Mouse (Mus musculus) lung, adult 18-20 months (tissue): ENCODE data around the gene Gcnt2.

Source experiments
- DNase-seq, 2 experiments: peaks; one replicate each; pipeline ENCODE4 v3.0.0; 2022; ENCODE audit warnings: mixed read lengths in 2 of 2

Gene Gcnt2

GRCm38 (mm10) chr13:40859652-40860399 lies at the start of gene Gcnt2:
Gcnt2 (plus strand) TSS chr13:40859754.
- peak; percentile 33 to 59 for DNase-seq

DNA sequence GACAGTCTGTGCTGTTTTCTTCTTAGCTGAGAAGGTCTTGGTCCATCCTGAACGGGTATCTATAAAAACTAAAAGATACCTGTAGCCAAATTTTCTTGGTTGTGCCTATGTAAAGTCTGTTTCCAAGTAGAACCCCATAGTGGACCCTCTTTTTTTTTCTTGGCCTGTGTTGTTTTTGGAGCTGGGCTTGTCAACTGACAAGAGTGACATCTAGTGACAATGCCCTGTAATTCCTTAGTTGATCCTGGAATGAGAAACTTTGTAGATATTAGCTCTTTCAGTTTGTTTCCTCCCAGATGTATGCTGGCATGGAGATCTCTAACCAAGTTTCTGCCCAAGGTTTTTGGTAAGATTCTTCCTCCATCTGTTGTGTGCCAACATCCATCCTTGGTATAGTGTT lies 38.9 kb upstream of the Gcnt2 start:
- no peak for DNase-seq

DNA sequence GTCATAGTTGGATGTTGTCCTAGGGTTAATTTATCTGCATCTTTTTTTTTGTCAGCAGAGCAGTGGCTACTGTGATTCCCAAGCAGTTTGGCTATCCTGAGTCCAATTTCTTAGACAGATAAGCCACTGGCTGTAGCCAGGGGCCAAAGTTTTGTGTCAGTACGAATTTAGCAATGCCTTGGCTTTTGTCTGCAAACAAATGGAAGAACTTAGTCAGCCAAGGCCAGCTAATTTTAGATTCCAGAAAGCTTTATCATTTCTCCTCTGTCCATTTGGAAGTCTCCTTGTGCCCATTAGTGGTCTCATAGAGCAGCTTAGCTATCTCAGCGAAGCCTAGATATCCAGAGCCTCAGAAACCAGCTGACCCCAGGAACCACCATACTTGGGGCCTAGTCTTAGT lies 37.6 kb upstream of the Gcnt2 start:
- no peak for DNase-seq

GRCm38 (mm10) chr13:40841146-40841787 lies 18.3 kb upstream of the Gcnt2 start:
- DNase-seq, result no peak

- no peak for DNase-seq
Measured at GRCm38 (mm10) chr13:40842141-40842540, 17.4 kb upstream of the Gcnt2 start.

DNA sequence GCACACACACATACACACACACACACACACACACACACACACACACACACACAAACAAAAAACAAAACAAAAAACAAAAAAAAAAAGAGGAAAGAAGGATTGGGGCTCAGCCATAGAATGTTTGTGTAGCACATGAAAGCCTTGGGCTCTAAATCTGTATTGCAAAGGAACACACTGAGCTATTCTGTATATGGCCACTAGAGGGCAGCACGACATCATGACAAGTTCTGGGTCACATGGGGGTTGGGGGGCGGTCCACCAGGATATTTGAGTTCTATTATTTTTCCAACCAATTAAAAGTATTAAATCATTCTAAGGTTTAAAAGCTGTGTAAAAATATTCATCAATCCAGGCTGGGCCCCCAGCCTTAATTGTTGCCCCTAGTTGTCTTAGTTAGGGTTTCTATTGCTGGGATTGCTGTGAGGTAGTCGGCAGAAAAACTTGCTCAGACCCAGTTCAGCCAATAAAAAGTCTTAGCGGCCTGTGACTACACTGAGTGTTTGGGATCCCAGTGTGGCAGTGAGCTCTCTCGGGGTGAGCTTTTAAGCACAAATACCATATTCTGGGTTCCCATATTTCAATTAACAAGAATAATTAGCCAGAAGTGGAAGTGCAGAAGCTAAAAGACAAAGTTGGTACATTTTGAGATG lies 16.0 kb upstream of the Gcnt2 start:
- DNase-seq, result peak; percentile 62 to 79

- no peak for DNase-seq
Measured at GRCm38 (mm10) chr13:40844144-40844543, 15.4 kb upstream of the Gcnt2 start.

DNA sequence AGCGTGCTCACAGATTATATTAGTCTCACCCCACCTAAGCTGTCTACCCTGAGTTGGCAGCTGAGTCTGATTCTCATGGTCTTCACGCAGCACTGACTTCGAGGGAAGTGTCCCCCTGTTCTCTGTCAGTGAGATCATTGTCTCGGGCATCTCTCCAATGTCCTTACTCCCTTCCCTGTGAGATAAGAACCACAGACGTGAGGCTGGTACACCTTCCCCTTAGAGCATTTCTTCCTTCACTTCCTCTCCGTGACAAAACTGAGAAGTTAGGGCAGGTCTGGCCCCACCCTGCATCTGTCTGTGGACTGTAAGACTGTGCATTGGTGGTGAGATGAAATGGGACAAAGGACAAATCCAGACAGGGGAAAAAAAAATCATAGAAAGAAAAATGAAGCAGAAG lies 13.6 kb upstream of the Gcnt2 start:
- no peak for DNase-seq

- no peak for DNase-seq
Measured at GRCm38 (mm10) chr13:40846375-40846774, 13.2 kb upstream of the Gcnt2 start.

GRCm38 (mm10) chr13:40847898-40848297 lies 11.7 kb upstream of the Gcnt2 start:
- DNase-seq, result no peak

DNA sequence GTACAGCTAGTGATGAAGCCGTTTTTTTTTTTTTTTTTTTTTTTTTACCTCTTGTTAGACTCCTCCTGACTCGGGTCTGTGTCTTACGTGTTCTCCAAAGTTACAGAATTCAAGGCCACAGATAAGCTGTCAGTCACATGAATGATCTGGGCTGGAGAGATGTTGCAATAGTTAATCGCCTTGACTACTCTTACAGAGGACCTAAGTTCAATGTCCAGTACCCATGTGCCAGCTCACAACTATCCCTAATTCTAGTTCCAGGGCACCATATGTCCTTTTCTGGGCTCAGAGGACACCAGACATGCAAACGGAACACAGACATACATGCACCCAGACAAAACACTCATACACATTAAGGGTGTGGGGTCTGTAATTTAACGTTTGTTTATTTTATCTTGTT lies 8.9 kb upstream of the Gcnt2 start:
- DNase-seq, result no peak

DNA sequence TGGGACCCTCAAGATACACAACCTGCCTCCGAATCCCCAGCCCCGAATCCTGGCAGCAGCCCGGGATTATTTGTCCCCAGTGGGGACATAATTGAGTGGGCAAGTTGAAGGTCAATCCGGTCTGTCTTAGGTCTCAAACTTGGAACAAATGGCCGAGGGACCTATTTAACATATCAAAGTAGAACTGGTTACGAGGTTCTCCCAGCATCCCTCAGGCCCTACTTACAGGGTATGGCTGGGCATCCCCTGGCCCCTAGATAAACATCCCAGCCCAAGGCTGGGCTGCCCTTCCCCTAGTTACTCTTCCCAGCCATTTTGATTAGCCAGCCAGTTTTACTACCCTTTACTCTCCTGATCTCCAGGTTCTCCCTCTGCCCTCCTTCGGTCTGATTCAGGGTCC lies 8.3 kb upstream of the Gcnt2 start:
- DNase-seq, result no peak

DNA sequence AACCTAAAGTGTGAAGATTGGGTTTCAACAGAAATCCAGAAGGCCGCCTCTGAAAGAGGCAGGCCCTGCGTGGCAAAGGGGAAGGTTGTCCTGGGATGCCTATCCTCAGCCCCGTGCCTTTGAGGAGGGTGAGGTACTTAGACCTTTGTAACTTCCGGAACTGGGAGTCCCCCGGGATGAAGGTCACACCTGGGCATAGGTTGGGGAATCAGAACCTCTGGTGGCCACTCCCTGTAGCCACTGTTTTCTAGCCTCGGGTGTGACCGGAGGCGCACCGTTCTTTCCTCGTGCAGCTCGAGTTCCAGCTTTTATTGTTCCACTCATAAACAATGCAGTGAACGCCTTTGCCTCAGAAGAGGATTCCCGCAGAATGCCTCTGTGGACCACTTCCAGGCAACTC lies 7.6 kb upstream of the Gcnt2 start:
- DNase-seq, result no peak

DNA sequence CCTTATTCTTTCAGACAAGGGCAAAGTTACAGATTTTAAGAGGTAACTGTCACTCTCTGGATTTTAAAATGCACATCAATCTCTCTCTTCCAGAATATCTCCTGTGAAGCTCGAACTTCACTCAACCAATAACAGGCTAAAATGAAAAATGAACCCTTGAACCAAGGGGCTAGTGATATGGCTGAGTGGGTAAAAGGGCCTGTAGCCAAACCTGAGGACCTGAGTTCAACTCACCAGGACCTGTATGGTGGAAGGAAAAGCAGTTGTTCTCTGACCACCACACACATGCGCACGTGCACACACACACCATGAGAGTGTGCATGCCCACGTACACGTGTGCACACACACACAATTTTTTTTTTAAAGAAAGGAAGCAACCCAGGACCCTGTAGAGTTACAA lies 6.8 kb upstream of the Gcnt2 start:
- no peak for DNase-seq

DNA sequence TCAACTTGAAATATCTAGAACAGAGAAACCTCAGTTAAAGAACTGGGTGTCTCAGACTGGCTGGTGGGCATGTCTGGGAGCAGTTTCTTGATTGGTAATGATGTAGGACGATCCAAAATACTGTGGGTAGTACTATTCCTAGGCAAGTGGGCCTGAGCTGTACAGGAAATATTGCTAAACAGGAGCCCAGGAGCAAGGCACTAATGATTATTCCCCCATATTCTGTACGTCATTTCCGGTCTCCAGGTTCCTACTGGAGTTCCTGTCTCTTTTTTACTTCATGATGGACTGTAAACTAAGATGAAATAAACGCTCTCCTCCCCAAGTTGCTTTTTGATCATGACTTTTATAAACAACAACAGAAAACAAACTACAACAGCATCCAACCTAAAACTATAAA lies 5.7 kb upstream of the Gcnt2 start:
- DNase-seq, result no peak

DNA sequence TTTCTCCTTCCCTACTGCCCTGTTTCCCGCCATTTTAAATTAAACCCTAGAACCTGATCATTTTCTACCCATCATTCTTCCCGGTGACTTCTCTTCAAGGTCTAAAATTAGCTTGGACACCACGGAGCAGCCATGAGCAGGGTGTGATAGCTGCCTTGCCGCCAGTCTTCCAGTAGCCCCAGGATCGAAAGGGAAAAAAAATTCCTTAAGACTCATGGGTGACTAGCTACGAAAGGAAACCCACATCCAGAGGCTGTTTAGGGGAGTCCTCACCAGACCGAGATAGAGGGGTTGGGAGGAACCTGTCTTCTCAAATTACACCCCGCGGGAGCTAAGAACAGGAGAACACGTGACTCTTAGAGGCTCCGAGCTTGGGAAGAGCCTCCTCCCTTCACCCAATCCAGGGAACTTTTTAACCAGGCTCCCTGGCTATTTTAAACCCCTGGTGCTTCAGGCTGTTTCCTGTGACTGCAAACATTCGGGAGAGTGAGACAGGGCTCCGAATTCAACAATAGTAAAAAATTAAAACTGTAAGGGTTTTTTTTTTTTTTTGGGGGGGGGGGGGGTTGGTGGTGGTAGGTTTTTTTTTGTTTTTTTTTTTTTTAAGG lies 5.0 kb upstream of the Gcnt2 start:
- DNase-seq, result peak in 1 of 2 experiments; percentile 33

DNA sequence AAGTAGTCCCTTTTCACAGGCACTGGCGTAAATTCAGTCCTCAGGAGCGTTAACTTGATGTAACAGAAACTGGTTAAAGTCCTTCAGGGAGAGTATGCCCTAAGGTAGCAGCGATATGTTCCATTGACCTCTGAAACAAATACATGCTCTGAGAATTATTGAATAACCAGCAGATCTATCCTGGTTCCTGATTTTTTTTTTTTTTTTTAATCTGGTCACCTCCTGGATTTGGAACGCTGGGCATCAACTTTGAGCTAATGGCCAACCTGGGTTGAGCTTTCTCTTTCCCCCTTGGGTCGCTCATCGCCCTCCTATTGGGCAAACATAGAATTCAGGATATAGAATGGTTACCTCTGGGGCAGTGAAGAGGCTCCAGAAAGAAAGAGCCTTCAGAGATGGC lies 4.3 kb upstream of the Gcnt2 start:
- no peak for DNase-seq

DNA sequence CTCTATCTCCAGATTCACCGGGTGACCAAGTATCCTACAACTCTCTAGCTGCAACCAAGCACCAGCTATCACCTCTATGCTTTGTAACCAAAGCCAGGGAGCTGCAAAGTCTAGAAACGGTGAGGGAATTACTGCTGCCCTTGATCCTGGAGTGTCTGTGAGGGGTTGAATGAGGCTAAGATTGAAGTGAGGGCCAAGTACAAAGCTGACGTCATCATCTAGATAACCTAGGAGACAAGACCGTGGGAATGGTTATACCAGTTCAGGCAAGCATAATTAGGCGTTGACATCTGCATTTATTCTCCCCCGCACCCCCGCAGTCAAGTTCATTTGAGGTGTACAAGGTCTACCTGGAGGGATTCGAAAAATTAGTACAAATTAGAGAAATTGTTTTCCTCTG lies 2.8 kb upstream of the Gcnt2 start:
- DNase-seq, result no peak

DNA sequence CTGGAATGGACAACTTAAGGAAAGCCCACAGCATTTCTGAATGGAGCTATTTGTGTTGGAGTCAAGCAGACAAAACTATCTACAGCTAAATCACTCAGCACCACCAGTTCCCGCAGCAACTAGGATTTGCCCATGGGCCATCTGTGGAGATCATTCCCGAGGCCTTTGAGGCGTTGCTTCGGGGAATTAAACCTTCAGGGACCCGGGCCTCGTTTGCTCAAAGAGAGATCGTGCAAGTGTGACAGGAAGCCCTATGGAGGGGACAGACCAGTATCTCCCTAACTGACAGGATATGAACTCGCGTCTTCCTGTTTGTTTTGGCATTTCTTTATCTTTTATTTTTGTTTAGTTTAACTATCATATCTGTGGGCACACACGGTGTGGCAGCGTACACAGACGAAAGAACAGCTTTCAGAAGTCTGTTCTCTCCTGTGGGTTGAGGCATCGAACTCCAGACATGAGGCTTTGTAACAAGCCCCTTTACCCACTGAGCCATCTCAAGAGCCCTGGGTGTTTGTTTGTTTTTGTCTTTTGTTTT lies 2.2 kb upstream of the Gcnt2 start:
- DNase-seq, result no peak

GRCm38 (mm10) chr13:40859225-40859624 lies 329 bp upstream of the Gcnt2 start:
- DNase-seq, result no peak

- DNase-seq, result no peak
Measured at GRCm38 (mm10) chr13:40863006-40863405, 3.5 kb downstream of the Gcnt2 start.

GRCm38 (mm10) chr13:40868844-40869587 lies 9.5 kb downstream of the Gcnt2 start:
- peak; percentile 70 to 78 for DNase-seq

GRCm38 (mm10) chr13:40874021-40874420 lies 14.5 kb downstream of the Gcnt2 start:
- no peak for DNase-seq
